Comparison of ENCODE assay signal across 9 mouse cellular contexts in genomic region chr13:34095542-34096435, GRCm38 (mm10). TPM values are rescaled to one million over a fixed set of nuclear protein-coding genes. Genes with fewer than 3 reads are reported as not detected.
DNase-seq lines count a peak whose midpoint lies in the region; ATAC-seq lines count a peak whose summit lies in the region.
"Had no signal": no experiment of that assay in that cellular context is flagged by ENCODE, and none has a peak within 500 bp of the region (broad histone marks: within the 10 kb centered on the region; RNA-seq: fewer than 3 reads in every experiment).

No protein-coding gene starts in this region.

- intact Hi-C loops in left cerebral cortex, postnatal 4 days (cut with DNase I), result no loop called here

- H3K36me3 ChIP-seq in kidney, embryonic 14.5 days (ENCODE audit: control insufficient read depth, insufficient read depth, low read length), result no peaks in the 10 kb centered on the region
- no peaks in the 10 kb centered on the region for H3K36me3 ChIP-seq in embryonic facial prominence, embryonic 14.5 days (ENCODE audit: control insufficient read depth, insufficient read depth, low read length)
- H3K36me3 ChIP-seq in hindbrain, embryonic 10.5 days, result no peaks in the 10 kb centered on the region
- no peaks in the 10 kb centered on the region for H3K36me3 ChIP-seq in intestine, embryonic 15.5 days

- no peak overlapping the region for H3K4me2 ChIP-seq in kidney, embryonic 14.5 days (replicated peaks; ENCODE audit: low read depth, low read length)
- H3K4me2 ChIP-seq in embryonic facial prominence, embryonic 14.5 days (ENCODE audit: low read depth, low read length), result no peak overlapping the region
- no peak overlapping the region for H3K4me2 ChIP-seq in intestine, embryonic 15.5 days (replicated peaks)

- H3K9ac ChIP-seq in kidney, embryonic 14.5 days (ENCODE audit: low read depth, low read length), result no peak overlapping the region
- H3K9ac ChIP-seq in embryonic facial prominence, embryonic 14.5 days (ENCODE audit: low read depth, low read length), result no peak overlapping the region
- no peak overlapping the region for H3K9ac ChIP-seq in intestine, embryonic 15.5 days

- no peak for ATAC-seq in kidney, embryonic 14.5 days (ENCODE audit: low FRiP score, low TSS enrichment)
- peak; percentile 47; the same call in 1 of the 2 replicates for ATAC-seq in embryonic facial prominence, embryonic 14.5 days (ENCODE audit: low read depth)
- no peak for ATAC-seq in intestine, embryonic 15.5 days
- ATAC-seq: Patski had no signal

- peak; percentile 20 for DNase-seq in kidney, postnatal 14 days
- DNase-seq in embryonic facial prominence, embryonic 14.5 days (ENCODE audit: low spot score), result peak; percentile 68
- DNase-seq in hindbrain, embryonic 10.5 days (ENCODE audit: low spot score), result peak; percentile 51
- peak; percentile 49 for DNase-seq in left cerebral cortex, postnatal 4 days
- peak; percentile 83 to 88 for DNase-seq in right cerebral cortex, adult 2 months (ENCODE audit: low spot score in 2 of 2)
- DNase-seq in spleen, adult 18-20 months, result no peak

- H3K4me3 ChIP-seq in kidney, embryonic 14.5 days (ENCODE audit: low read length), result no peak overlapping the region
- H3K4me3 ChIP-seq in embryonic facial prominence, embryonic 14.5 days (ENCODE audit: low read depth, low read length), result no peak overlapping the region
- H3K4me3 ChIP-seq in hindbrain, embryonic 10.5 days, result no peak overlapping the region
- H3K4me3 ChIP-seq in intestine, embryonic 15.5 days (replicated peaks), result no peak overlapping the region

- H3K27me3 ChIP-seq in kidney, embryonic 14.5 days (ENCODE audit: control insufficient read depth, insufficient read depth, low read length), result no peaks in the 10 kb centered on the region
- H3K27me3 ChIP-seq in embryonic facial prominence, embryonic 14.5 days (replicated peaks; ENCODE audit: control insufficient read depth, insufficient read depth, low read length), result no peaks in the 10 kb centered on the region
- no peaks in the 10 kb centered on the region for H3K27me3 ChIP-seq in hindbrain, embryonic 10.5 days (ENCODE audit: insufficient read depth, poor library complexity, severe bottlenecking)
- no peaks in the 10 kb centered on the region for H3K27me3 ChIP-seq in intestine, embryonic 15.5 days (replicated peaks)
- H3K27me3 ChIP-seq: Patski had no signal

- no peaks in the 10 kb centered on the region for H3K9me3 ChIP-seq in kidney, embryonic 14.5 days (ENCODE audit: control insufficient read depth, low read length)
- no peaks in the 10 kb centered on the region for H3K9me3 ChIP-seq in embryonic facial prominence, embryonic 14.5 days (ENCODE audit: control insufficient read depth, low read length)
- no peaks in the 10 kb centered on the region for H3K9me3 ChIP-seq in hindbrain, embryonic 10.5 days
- no peaks in the 10 kb centered on the region for H3K9me3 ChIP-seq in intestine, embryonic 15.5 days

- H3K4me1 ChIP-seq in kidney, embryonic 14.5 days (ENCODE audit: control insufficient read depth, insufficient read depth, low read length), result no peaks in the 10 kb centered on the region
- H3K4me1 ChIP-seq in embryonic facial prominence, embryonic 14.5 days (ENCODE audit: control insufficient read depth, insufficient read depth, low read length), result no peaks in the 10 kb centered on the region
- peaks cover 24% of the 10 kb centered on the region for H3K4me1 ChIP-seq in hindbrain, embryonic 10.5 days (replicated peaks)
- no peaks in the 10 kb centered on the region for H3K4me1 ChIP-seq in intestine, embryonic 15.5 days (replicated peaks)

- no peak overlapping the region for H3K27ac ChIP-seq in kidney, embryonic 14.5 days (ENCODE audit: low read depth, low read length)
- no peak overlapping the region for H3K27ac ChIP-seq in embryonic facial prominence, embryonic 14.5 days (replicated peaks; ENCODE audit: low read depth, low read length)
- peak overlapping the region; percentile 79 for H3K27ac ChIP-seq in hindbrain, embryonic 10.5 days
- no peak overlapping the region for H3K27ac ChIP-seq in intestine, embryonic 15.5 days

- 49% methylated on average over 7 of the region's 7 CpGs for WGBS in kidney, embryonic 14.5 days
- WGBS in embryonic facial prominence, embryonic 14.5 days, result 37% methylated on average over 7 of the region's 7 CpGs
- 33% methylated on average over 7 of the region's 7 CpGs for WGBS in hindbrain, embryonic 10.5 days
- 49% methylated on average over 6 of the region's 7 CpGs for WGBS in intestine, embryonic 15.5 days

RNA-seq across cellular contexts. Expression of gene Tubb2a, which starts 18.0 kb away (rescaled TPM):
- polyA plus RNA-seq in kidney, embryonic 14.5 days (2014; fragmentation: Nextera tagmentation; extraction: Ambion mirVana), result 62.1 and 73.4 TPM in 2 replicates
- 268 and 303 TPM in 2 replicates for polyA plus RNA-seq in embryonic facial prominence, embryonic 14.5 days (2014; fragmentation: Nextera tagmentation; extraction: Ambion mirVana)
- 202 and 435 TPM in 2 replicates for polyA plus RNA-seq in hindbrain, embryonic 10.5 days (2016; fragmentation: Nextera tagmentation; extraction: Ambion mirVana)
- total RNA-seq in left cerebral cortex, postnatal 4 days (2021), result 1,000 to 10,000 TPM; 2,688 to 2,817 TPM
- 170 TPM in 2 replicates for polyA plus RNA-seq in intestine, embryonic 15.5 days (2015; fragmentation: Nextera tagmentation; extraction: Ambion mirVana)

RNA-seq across cellular contexts. Expression of gene Tubb2b, which starts 34.5 kb away (rescaled TPM):
- polyA plus RNA-seq in kidney, embryonic 14.5 days (2014; fragmentation: Nextera tagmentation; extraction: Ambion mirVana), result 17.4 and 23.6 TPM in 2 replicates
- polyA plus RNA-seq in embryonic facial prominence, embryonic 14.5 days (2014; fragmentation: Nextera tagmentation; extraction: Ambion mirVana), result 51.3 and 52.1 TPM in 2 replicates
- 187 and 370 TPM in 2 replicates for polyA plus RNA-seq in hindbrain, embryonic 10.5 days (2016; fragmentation: Nextera tagmentation; extraction: Ambion mirVana)
- total RNA-seq in left cerebral cortex, postnatal 4 days (2021), result 1,000 to 10,000 TPM; 3,894 to 3,983 TPM
- polyA plus RNA-seq in intestine, embryonic 15.5 days (2015; fragmentation: Nextera tagmentation; extraction: Ambion mirVana), result 33.5 and 34.2 TPM in 2 replicates

RNA-seq across cellular contexts. Expression of gene Bphl, which starts 58.4 kb away (rescaled TPM):
- polyA plus RNA-seq in kidney, embryonic 14.5 days (2014; fragmentation: Nextera tagmentation; extraction: Ambion mirVana), result 47.4 and 49.0 TPM in 2 replicates
- 47.2 and 52.6 TPM in 2 replicates for polyA plus RNA-seq in embryonic facial prominence, embryonic 14.5 days (2014; fragmentation: Nextera tagmentation; extraction: Ambion mirVana)
- 33.1 and 34.5 TPM in 2 replicates for polyA plus RNA-seq in hindbrain, embryonic 10.5 days (2016; fragmentation: Nextera tagmentation; extraction: Ambion mirVana)
- 10 to 100 TPM; 27.6 to 31.3 TPM for total RNA-seq in left cerebral cortex, postnatal 4 days (2021)
- 57.6 and 60.4 TPM in 2 replicates for polyA plus RNA-seq in intestine, embryonic 15.5 days (2015; fragmentation: Nextera tagmentation; extraction: Ambion mirVana)

Comparison
In these comparisons a context has a peak if more than half of its experiments do, and no peak if none do; other contexts are left out.
1. DNase-seq: peak in kidney, postnatal 14 days (single experiment), embryonic facial prominence, embryonic 14.5 days (single experiment), hindbrain, embryonic 10.5 days (single experiment), left cerebral cortex, postnatal 4 days (single experiment) and right cerebral cortex, adult 2 months (2 of 2); none in spleen, adult 18-20 months (0 of 2).